Comparison of ENCODE assay signal across 7 mouse cellular contexts in the genomic region with DNA sequence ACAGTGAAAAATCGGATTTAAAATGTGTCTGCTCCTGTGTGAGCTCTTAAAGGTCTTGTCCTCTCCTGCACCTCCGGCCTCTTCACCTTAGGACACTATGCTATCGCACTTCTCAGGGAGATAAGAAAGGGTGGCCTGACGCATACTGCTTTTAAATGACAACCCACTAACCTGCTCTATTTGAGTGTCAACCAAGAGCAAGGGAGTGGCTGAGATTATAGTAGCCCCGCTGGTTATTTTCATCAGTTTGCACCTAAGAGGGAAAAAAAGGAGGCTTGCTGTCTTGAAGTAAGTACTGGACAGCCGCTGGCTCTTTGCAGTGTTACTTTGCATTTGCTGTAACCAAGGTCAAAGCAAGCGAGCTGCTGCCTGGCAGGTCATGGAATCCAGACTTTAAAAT. TPM values are rescaled to one million over a fixed set of nuclear protein-coding genes. Genes with fewer than 3 reads are reported as not detected.
DNase-seq lines count a peak whose midpoint lies in the region; ATAC-seq and TF ChIP-seq lines count a peak whose summit lies in the region.

No protein-coding gene starts in this region.

- intact Hi-C loops in left cerebral cortex, postnatal 14 days (cut with DNase I), result no loop called here

- WGBS in lung, embryonic 14.5 days, result 37% methylated on average over 7 of the region's 7 CpGs
- WGBS in forebrain, embryonic 12.5 days, result 86% methylated on average over 7 of the region's 7 CpGs
- 85% methylated on average over 7 of the region's 7 CpGs for WGBS in limb, embryonic 11.5 days
- WGBS in small intestine, adult 2 months, result 42% methylated on average over 7 of the region's 7 CpGs

- peaks cover 15% of the 10 kb centered on the region for H3K4me1 ChIP-seq in lung, embryonic 14.5 days (ENCODE audit: insufficient read depth)
- peaks cover 19% of the 10 kb centered on the region for H3K4me1 ChIP-seq in forebrain, embryonic 12.5 days
- H3K4me1 ChIP-seq in limb, embryonic 11.5 days (ENCODE audit: control insufficient read depth, insufficient read depth, low read length), result peaks cover 9% of the 10 kb centered on the region; the same call in 1 of the 2 replicates
- H3K4me1 ChIP-seq in small intestine, adult 2 months (ENCODE audit: control insufficient read depth, insufficient read depth, insufficient read length, low read length), result peaks cover 10% of the 10 kb centered on the region

- H3K27me3 ChIP-seq in lung, embryonic 14.5 days (ENCODE audit: insufficient read depth, low read length), result no peaks in the 10 kb centered on the region
- peaks cover 4% of the 10 kb centered on the region; the same call in 1 of the 2 replicates for H3K27me3 ChIP-seq in forebrain, embryonic 12.5 days
- H3K27me3 ChIP-seq in limb, embryonic 11.5 days (ENCODE audit: control insufficient read depth, insufficient read depth, low read length), result 0 out of 2 replicates have a peak, but pooled peaks cover 3% of the 10 kb centered on the region
- H3K27me3 ChIP-seq in small intestine, adult 2 months (ENCODE audit: control insufficient read depth, insufficient read depth, low read length), result 0 out of 2 replicates have a peak, but pooled peaks cover 2% of the 10 kb centered on the region

- no peaks in the 10 kb centered on the region for H3K36me3 ChIP-seq in lung, embryonic 14.5 days (ENCODE audit: insufficient read depth)
- no peaks in the 10 kb centered on the region for H3K36me3 ChIP-seq in forebrain, embryonic 12.5 days (replicated peaks)
- no peaks in the 10 kb centered on the region for H3K36me3 ChIP-seq in limb, embryonic 11.5 days (ENCODE audit: control insufficient read depth, insufficient read depth, low read length)
- H3K36me3 ChIP-seq in small intestine, adult 2 months (ENCODE audit: control insufficient read depth, insufficient read depth, low read length), result no peaks in the 10 kb centered on the region

- H3K4me2 ChIP-seq in lung, embryonic 14.5 days, result peak overlapping the region; percentile 92
- peak overlapping the region; percentile 88 for H3K4me2 ChIP-seq in forebrain, embryonic 12.5 days
- peak overlapping the region; percentile 98; the same call in 1 of the 2 replicates for H3K4me2 ChIP-seq in limb, embryonic 11.5 days (ENCODE audit: low read depth, severe bottlenecking)

- H3K27ac ChIP-seq in lung, embryonic 14.5 days (ENCODE audit: low read depth), result no peak overlapping the region
- H3K27ac ChIP-seq in forebrain, embryonic 12.5 days, result no peak overlapping the region
- H3K27ac ChIP-seq in limb, embryonic 11.5 days (replicated peaks; ENCODE audit: low read depth, low read length), result no peak overlapping the region
- peak overlapping the region; percentile 77; the same call in 1 of the 2 replicates for H3K27ac ChIP-seq in small intestine, adult 2 months (ENCODE audit: insufficient read depth, low read depth, low read length)

- peak overlapping the region; percentile 81 for H3K4me3 ChIP-seq in lung, embryonic 14.5 days (ENCODE audit: low read depth, low read length)
- peak overlapping the region; percentile 76 for H3K4me3 ChIP-seq in forebrain, embryonic 12.5 days (replicated peaks)
- H3K4me3 ChIP-seq in limb, embryonic 11.5 days (ENCODE audit: low read depth, low read length), result peak overlapping the region; percentile 73
- H3K4me3 ChIP-seq in small intestine, adult 2 months (ENCODE audit: low read depth, low read length), result peak overlapping the region; percentile 92; the same call in 1 of the 2 replicates

- H3K9me3 ChIP-seq in lung, embryonic 14.5 days (ENCODE audit: low read depth, low read length), result no peaks in the 10 kb centered on the region
- H3K9me3 ChIP-seq in forebrain, embryonic 12.5 days, result no peaks in the 10 kb centered on the region
- 0 out of 2 replicates have a peak, but pooled peaks cover 2% of the 10 kb centered on the region for H3K9me3 ChIP-seq in limb, embryonic 11.5 days (ENCODE audit: control insufficient read depth, low read length)

- DNase-seq in lung, embryonic 14.5 days, result no peak
- no peak for DNase-seq in lung, adult 18-20 months
- DNase-seq in limb, embryonic 11.5 days (ENCODE audit: low spot score), result no peak
- DNase-seq in urinary bladder, postnatal 36 days (ENCODE audit: low spot score in 2 of 2), result no peak
- no peak for DNase-seq in left cerebral cortex, postnatal 14 days (ENCODE audit: low spot score in 2 of 2)

- TF ChIP-seq POLR2A in small intestine, adult 2 months (IDR thresholded peaks at IDR 0.05; ENCODE audit: low read depth, low read length), result no peak

- TF ChIP-seq CTCF in lung, embryonic 14.5 days (IDR thresholded peaks at IDR 0.05; ENCODE audit: low read depth), result no peak
- TF ChIP-seq CTCF in small intestine, adult 2 months (IDR thresholded peaks at IDR 0.05; ENCODE audit: extremely low read depth, insufficient read length, insufficient replicate concordance, low read depth, low read length), result no peak

- no peak for ATAC-seq in lung, embryonic 14.5 days (ENCODE audit: insufficient read depth)
- no peak for ATAC-seq in forebrain, embryonic 12.5 days (ENCODE audit: low FRiP score)
- ATAC-seq in limb, embryonic 11.5 days (ENCODE audit: insufficient number of reproducible peaks, low FRiP score, low TSS enrichment, low read depth), result no peak

- H3K9ac ChIP-seq in lung, embryonic 14.5 days, result peak overlapping the region; percentile 80
- H3K9ac ChIP-seq in forebrain, embryonic 12.5 days, result peak overlapping the region; percentile 81; the same call in 1 of the 2 replicates
- H3K9ac ChIP-seq in limb, embryonic 11.5 days (ENCODE audit: low read length), result no peak overlapping the region

RNA-seq across cellular contexts. Expression of a gene that starts 0.6 kb away (rescaled TPM):
- 49.7 and 50.2 TPM in 2 replicates for polyA plus RNA-seq in lung, embryonic 14.5 days (2014; fragmentation: Nextera tagmentation; extraction: Ambion mirVana)
- 12.3 and 13.8 TPM in 2 replicates for polyA plus RNA-seq in forebrain, embryonic 12.5 days (2016; fragmentation: Nextera tagmentation; extraction: Ambion mirVana)
- polyA plus RNA-seq in limb, embryonic 11.5 days (2014; fragmentation: Nextera tagmentation; extraction: Ambion mirVana), result 13.5 and 14.9 TPM in 2 replicates
- 4.3 and 7.5 TPM in 2 replicates for polyA plus RNA-seq in small intestine, adult 2 months (2012; rRNA removed)
- 10 to 100 TPM; 34.3 to 50.0 TPM for total RNA-seq in left cerebral cortex, postnatal 14 days (2021)
